Comparison of ENCODE assay signal across 20 mouse cellular contexts in genomic region chr9:28662882-28663281, GRCm38 (mm10).
DNase-seq lines count a peak whose midpoint lies in the region; ATAC-seq and TF ChIP-seq lines count a peak whose summit lies in the region.
"Had no signal": no experiment of that assay in that cellular context is flagged by ENCODE, and none has a peak within 500 bp of the region (broad histone marks: within the 10 kb centered on the region; RNA-seq: fewer than 3 reads in every experiment).

No protein-coding gene starts in this region.

- no peak overlapping the region for H3K4me3 ChIP-seq in left cerebral cortex, adult 2 months
- H3K4me3 ChIP-seq in hindbrain, embryonic 16.5 days (ENCODE audit: low read length) = no peak overlapping the region
- H3K4me3 ChIP-seq: embryonic facial prominence, embryonic 13.5 days; heart, embryonic 10.5 days; lung, embryonic 15.5 days; midbrain, embryonic 13.5 days; stomach, embryonic 15.5 days had no signal

- no peak for ATAC-seq in hindbrain, embryonic 16.5 days
- ATAC-seq: hindbrain, postnatal 0 days; midbrain, embryonic 13.5 days had no signal

- H3K27ac ChIP-seq in left cerebral cortex, adult 2 months = peak overlapping the region; percentile 88
- H3K27ac ChIP-seq in hindbrain, embryonic 16.5 days (ENCODE audit: low read depth, low read length) = no peak overlapping the region
- H3K27ac ChIP-seq: embryonic facial prominence, embryonic 13.5 days; heart, embryonic 10.5 days; hindbrain, postnatal 0 days; lung, embryonic 15.5 days; midbrain, embryonic 13.5 days; stomach, embryonic 15.5 days had no signal

- no peak for TF ChIP-seq CTCF in left cerebral cortex, adult 2 months (IDR thresholded peaks at IDR 0.05)

- WGBS in hindbrain, embryonic 16.5 days = 79% methylated on average over 3 of the region's 3 CpGs

- intact Hi-C loops in left cerebral cortex, adult 2 months (cut with DNase I) = loop anchor here (1.0 to 5.0 kb wide), 3 partner anchors 76 to 241 kb away; no protein-coding TSS in a partner anchor

- no peaks in the 10 kb centered on the region for H3K27me3 ChIP-seq in hindbrain, embryonic 16.5 days (replicated peaks; ENCODE audit: control insufficient read depth, insufficient read depth, low read length)
- H3K27me3 ChIP-seq: embryonic facial prominence, embryonic 13.5 days; lung, embryonic 15.5 days; midbrain, embryonic 13.5 days; stomach, embryonic 15.5 days had no signal

- H3K9me3 ChIP-seq in hindbrain, embryonic 16.5 days (ENCODE audit: control insufficient read depth, low read length) = no peaks in the 10 kb centered on the region
- H3K9me3 ChIP-seq: embryonic facial prominence, embryonic 13.5 days; heart, embryonic 10.5 days; lung, embryonic 15.5 days; midbrain, embryonic 13.5 days; stomach, embryonic 15.5 days had no signal

- H3K4me1 ChIP-seq in hindbrain, embryonic 16.5 days (ENCODE audit: control insufficient read depth, insufficient read depth, low read depth, low read length) = no peaks in the 10 kb centered on the region
- H3K4me1 ChIP-seq: embryonic facial prominence, embryonic 13.5 days; heart, embryonic 10.5 days; lung, embryonic 15.5 days; stomach, embryonic 15.5 days had no signal

- no peak overlapping the region for H3K9ac ChIP-seq in hindbrain, embryonic 16.5 days (ENCODE audit: low read depth, low read length)
- H3K9ac ChIP-seq: embryonic facial prominence, embryonic 13.5 days; lung, embryonic 15.5 days; midbrain, embryonic 13.5 days; stomach, embryonic 15.5 days had no signal

- H3K36me3 ChIP-seq in hindbrain, embryonic 16.5 days (ENCODE audit: control insufficient read depth, insufficient read depth, low read length) = no peaks in the 10 kb centered on the region
- H3K36me3 ChIP-seq: embryonic facial prominence, embryonic 13.5 days; heart, embryonic 10.5 days; lung, embryonic 15.5 days; midbrain, embryonic 13.5 days; stomach, embryonic 15.5 days had no signal

- no peak overlapping the region for H3K4me2 ChIP-seq in hindbrain, embryonic 16.5 days (ENCODE audit: low read length)
- H3K4me2 ChIP-seq: embryonic facial prominence, embryonic 13.5 days; liver, embryonic 11.5 days; lung, embryonic 15.5 days; midbrain, embryonic 13.5 days; stomach, embryonic 15.5 days had no signal

- peak; percentile 34 for DNase-seq in layer of hippocampus, adult 11-12 months (ENCODE audit: low spot score)
- no peak for DNase-seq in layer of hippocampus, adult 9-10 months (ENCODE audit: low spot score)
- peak; percentile 30 to 63 for DNase-seq in frontal cortex, postnatal 10 days (ENCODE audit: low spot score in 2 of 2)
- peak; percentile 47 to 69 for DNase-seq in left cerebral cortex, adult 2 months (ENCODE audit: extremely low spot score in 1 of 2, low spot score in 2 of 2)
- peak; percentile 39 for DNase-seq in right cerebral cortex, postnatal 14 days
- DNase-seq in kidney, postnatal 25 days = no peak
- DNase-seq in cerebellum, adult 8-10 months = no peak
- DNase-seq: adrenal gland, adult 2 months; cerebellum, adult 18-20 months; heart, postnatal 36 days; kidney, adult 18-20 months; kidney, postnatal 10 days had no signal

Comparison
In these comparisons a context has a peak if more than half of its experiments do, and no peak if none do; other contexts are left out.
1. DNase-seq: peak in layer of hippocampus, adult 11-12 months (single experiment), frontal cortex, postnatal 10 days (2 of 2), left cerebral cortex, adult 2 months (2 of 2) and right cerebral cortex, postnatal 14 days (single experiment); none in layer of hippocampus, adult 9-10 months (single experiment), kidney, postnatal 25 days (0 of 2) and cerebellum, adult 8-10 months (single experiment).